Mouse (Mus musculus) granulocyte monocyte progenitor cell, adult 5-6 weeks (primary cell): ENCODE data around the gene Mtfr2. TPM values are rescaled to one million over a fixed set of nuclear protein-coding genes. Genes with fewer than 3 reads are reported as not detected.

Source experiments
- ATAC-seq: replicated peaks from 2 replicates; pipeline ENCODE4 v1.8.0; 2016; ENCODE audit warnings: mild to moderate bottlenecking, moderate TSS enrichment, inconsistent platforms; ENCODE audit not compliant: poor library complexity, severe bottlenecking
- total RNA-seq, 2 experiments: library from RNA; stranded (forward) in 1 of 2; stranded (reverse) in 1 of 2; fragments of 200-712, 200-1000 nt in 1 of 2; fragments of >200 nt in 1 of 2; fragmentation: Nextera tagmentation in 1 of 2; gene quantifications; 2 replicates each; pipeline ENCODE4 v1.2.3; 2014 to 2017

The Mtfr2 gene
- 38.8 and 56.1 TPM in 2 replicates for total RNA-seq (2014; fragmentation: Nextera tagmentation)
- 25.8 and 26.9 TPM in 2 replicates for total RNA-seq (2017)

DNA sequence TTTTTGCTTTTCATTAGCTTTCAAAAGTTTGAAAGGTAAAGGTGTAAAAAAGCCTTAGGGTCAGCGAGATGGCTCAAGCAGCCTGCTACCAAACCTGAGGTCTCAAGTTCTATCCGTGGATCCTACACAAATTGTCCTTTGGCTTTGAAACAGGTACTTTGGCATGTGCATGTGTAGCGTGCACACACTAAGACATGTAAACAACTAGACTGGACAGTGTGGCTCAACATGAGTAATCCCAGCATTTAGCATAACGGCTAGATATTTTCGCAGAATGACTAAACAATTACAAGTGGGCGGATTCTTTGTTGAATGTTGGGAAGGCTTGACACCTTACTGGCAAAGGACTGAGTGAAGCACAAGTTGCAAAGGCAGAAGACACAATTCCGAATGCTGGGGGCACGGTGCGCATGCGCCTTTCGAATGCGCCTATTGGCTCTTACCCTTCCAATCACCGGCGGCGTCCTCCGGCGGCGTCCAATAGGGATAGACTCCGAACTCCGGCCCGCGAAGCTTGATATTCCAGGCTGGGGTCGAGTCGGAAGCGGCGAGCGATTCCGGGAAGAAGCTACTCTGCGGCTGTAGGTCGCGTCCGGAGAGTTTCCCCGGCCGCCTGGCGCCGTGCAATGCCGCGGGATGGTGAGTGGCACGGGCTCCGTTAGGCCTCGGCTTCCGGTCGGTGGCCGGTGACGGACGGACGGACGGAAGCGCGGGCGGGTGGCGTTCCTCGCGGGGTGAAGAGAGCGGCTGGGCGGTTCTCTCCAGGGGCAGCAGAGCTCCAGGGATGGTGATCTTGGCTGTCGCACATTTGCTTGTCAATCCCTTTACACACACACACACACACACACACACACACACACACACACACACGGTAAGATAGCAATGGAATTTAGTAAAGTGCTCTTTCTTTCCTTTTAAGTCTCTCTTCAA, at the start of gene Mtfr2:
Gene Mtfr2, plus strand, starts transcription at position 486 of the 930 bp plus-strand sequence.
- peak; percentile 79 for ATAC-seq

DNA sequence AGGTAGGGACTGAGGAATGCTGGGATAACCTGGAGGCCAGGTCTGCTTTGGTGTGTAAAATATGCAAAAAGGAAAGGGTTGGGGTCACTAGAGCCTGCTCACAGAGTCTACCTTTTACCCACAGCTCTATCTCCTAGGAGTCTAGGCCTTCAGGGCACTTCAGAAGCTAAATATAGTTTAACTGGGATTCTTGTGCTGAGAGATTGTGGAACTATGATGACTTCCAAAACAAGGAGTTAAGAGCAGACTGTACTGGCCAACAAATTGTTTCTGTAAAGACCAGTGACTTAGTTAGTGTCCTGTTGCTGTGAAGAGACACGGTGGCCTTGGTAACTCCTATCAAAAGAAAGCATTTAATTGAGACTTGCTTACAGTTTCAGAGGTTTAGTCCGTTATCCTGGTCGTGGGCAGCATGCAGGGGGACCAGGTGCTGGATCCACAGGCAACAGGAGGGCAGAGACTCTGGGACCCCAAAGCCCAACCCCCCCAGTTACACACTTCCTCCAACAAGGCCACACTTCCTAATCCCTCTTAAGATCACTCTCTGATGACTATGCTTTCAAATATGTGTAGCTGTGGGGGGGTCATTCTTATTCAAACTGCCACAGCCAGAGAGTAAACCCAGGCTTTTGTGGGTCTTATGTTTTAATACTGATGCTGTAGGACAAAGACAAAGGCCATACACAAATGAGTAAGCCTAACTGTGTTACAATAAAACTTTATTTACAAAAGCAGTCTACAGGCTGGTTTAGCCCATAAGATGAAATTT, 49.2 kb upstream of the Mtfr2 start:
- ATAC-seq, result no peak

DNA sequence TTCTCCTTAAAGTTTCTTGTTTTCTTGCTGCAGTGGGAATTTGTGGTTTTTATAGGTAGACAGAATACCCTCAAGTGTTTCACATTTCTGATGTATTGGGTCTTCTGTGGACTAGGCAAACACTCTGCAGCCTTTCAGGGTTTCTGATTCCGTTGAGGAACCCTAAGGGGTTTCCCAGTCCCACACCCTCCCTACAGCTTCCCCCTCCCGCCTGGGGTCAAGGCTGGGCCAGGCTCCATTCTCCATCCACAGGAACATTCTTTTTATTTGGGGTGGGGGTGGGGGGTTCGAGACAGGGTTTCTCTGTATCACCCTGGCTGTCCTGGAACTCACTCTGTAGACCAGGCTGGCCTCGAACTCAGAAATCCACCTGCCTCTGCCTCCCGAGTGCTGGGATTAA, 48.5 kb upstream of the Mtfr2 start:
- no peak for ATAC-seq

DNA sequence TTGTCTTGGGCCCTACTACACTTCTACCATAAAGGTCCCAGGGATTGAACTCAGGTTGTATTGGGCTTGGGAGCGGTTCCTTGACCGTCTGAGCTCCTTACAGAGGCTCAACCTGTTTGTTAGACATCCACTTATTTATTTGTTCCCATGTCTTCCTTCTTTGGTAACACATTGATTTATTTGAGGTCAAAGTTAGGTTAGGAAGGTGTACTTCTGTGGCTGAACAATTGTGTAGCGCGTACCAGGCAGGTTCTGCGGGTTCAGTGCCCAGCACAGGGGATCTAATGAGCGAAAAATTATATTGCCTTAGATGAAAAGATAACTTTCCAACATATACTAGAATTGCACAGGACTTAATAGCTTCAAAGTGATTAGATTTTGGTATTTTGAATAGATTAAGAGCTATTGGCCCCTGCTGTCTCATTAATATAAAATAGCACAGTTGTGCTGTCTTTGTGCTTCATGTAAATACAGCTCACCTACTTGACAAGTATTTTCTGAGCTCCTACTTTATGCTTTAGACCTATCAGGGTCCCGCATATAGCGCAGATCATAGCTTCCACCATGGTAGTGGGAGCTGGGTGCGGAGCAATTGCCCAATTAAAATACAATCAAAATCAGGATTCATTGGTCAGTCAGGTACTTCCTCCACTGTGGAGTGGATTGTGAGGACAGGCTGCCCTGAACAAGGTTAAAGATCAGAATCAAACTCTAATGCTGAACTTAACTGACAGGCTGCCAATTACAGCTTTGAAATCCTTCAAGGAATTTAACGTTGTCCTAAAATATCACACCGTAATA, 36.4 kb upstream of the Mtfr2 start:
- no peak for ATAC-seq

DNA sequence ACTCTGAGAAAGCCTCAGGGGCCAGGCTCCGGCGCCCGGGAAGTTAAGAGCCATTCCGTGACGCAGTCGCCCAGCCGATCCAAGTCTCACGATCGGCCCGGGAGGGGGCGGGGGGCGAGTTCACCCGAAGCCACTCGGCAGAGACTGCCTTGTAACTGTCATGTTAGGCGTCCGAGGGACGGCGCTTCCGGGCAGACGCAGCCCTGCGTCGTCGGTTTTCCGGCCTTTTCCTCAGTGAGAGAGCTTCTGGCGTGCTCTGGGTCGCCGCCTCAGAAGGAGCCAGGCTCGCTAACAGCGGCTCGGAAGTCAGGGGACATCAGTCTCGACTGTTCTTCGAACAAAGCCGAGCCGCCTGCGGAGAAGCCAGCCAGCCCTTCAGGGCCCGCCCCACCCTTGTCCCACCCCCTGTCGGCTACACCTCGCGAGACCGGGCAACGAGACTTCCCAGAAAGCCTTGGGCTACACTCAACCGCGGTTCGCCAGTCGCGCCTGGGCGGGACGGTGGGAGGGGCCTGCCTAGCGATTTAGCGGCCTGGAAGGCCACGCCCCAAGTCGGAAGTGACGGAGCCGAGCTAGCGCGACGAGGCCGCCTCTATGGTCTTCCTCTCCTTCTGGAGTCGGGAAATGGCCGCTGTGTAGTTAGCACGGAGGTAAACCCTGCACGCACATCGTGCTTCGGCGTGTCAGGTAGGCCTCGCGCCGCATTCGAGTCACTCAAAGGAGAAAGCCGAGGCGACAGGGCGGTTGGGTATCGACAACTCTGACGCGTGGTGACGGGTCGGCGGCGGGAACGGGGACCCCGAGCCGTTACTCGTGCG, 35.4 kb upstream of the Mtfr2 start, which contains the start of gene Bclaf1:
Gene Bclaf1, plus strand, starts transcription at position 552 of the 818 bp plus-strand sequence.
- ATAC-seq, result peak; percentile 79

- peak; percentile 53 for ATAC-seq
Observed at GRCm38 (mm10) chr10:20312736-20313301, 34.8 kb upstream of the Mtfr2 start.

DNA sequence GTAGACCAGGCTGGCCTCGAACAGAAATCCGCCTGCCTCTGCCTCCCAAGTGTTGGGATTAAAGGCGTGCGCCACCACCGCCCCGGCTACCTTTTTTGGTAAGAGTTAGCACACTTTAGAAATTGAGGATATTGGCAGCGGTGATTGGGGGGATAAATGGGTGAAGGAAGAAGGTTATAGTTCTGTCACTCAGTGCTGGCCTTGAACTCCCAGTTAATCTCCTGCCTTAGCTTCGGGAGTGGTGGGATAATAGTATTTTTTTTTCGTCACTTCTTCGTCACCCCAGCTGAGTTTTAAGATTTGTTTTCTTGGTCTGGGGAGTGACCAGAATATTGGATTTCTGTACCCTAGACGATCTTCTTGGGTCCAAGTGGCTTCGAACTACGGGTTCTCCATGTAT, 34.1 kb upstream of the Mtfr2 start:
- no peak for ATAC-seq

GRCm38 (mm10) chr10:20313941-20314340, 33.6 kb upstream of the Mtfr2 start:
- no peak for ATAC-seq

DNA sequence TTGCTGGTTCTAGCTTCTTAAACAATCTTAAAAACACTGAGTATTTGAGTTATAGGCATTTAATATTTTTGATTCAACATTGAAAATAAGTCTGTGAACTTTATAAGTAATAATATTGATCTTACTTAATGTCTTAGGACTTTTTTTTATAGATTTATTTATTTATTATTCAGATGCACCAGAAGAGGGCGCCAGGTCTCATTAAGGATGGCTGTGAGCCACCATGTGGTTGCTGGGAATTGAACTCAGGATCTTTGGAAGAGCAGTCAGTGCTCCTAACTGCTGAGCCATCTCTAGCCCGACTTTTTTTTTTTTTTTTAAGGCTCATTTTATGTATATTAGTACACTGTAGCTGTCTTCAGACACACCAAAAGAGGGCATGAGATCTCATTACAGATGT, 32.8 kb upstream of the Mtfr2 start:
- no peak for ATAC-seq

- no peak for ATAC-seq
Observed at GRCm38 (mm10) chr10:20317466-20317865, 30.1 kb upstream of the Mtfr2 start.

- ATAC-seq, result no peak
Observed at GRCm38 (mm10) chr10:20326226-20326625, 21.3 kb upstream of the Mtfr2 start.

DNA sequence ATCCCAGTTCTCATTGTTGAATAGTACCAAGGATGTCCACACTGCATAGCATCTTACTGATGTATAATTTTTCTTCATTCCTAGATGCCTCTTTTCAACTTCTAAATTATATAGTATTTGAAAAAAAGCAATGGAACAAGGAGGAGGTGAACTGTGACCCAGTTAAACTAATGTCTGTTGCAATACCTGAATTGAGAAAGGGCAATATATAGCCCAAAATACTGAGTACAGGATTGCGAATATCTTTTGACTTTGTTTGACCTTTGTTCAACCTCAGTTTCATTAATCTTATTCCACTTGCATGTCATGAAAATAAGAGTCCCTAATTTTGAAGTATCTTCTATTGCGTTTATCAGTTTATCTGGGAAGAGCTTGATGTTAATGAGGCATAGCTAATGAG, 16.3 kb upstream of the Mtfr2 start:
- no peak for ATAC-seq

DNA sequence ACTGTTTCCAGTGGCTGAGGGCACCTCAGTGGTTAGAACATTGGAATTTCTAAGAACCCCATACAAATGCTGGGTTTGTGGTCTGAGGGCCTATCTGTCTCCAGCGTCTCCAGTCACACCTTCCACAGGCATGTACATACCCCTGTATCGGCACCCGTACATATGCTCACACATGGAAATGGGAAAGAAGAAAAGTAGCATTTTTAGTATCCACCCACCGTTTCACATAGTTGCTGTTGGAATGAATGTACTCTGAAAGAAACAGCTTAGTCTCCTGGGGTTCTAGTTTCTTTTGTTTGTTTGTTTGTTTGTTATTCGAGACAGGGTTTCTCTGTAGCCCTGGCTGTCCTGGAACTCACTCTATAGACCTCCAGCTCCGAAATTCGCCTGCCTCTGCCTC, 9.7 kb upstream of the Mtfr2 start:
- no peak for ATAC-seq

DNA sequence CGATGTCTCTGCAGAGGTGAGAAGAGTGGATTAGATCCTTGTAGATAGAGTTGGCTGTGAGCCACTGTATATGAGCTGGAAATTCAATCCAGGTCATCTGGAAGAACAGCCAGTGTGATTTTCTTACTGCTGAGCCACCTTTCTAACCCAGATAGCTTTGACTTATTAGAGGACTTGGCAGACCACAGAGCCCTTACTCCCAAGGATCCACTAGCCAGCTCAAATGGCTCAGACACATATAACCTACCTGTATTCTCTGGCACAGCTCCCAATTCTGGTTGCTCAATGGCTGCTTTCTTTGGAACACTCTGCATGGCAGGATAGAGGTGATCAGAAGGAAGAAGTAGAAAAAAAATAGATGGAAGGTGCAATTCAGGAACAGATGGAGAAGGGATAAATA, 1.8 kb upstream of the Mtfr2 start:
- ATAC-seq, result no peak

GRCm38 (mm10) chr10:20348894-20349293, 1.3 kb downstream of the Mtfr2 start:
- peak; percentile 72 for ATAC-seq

DNA sequence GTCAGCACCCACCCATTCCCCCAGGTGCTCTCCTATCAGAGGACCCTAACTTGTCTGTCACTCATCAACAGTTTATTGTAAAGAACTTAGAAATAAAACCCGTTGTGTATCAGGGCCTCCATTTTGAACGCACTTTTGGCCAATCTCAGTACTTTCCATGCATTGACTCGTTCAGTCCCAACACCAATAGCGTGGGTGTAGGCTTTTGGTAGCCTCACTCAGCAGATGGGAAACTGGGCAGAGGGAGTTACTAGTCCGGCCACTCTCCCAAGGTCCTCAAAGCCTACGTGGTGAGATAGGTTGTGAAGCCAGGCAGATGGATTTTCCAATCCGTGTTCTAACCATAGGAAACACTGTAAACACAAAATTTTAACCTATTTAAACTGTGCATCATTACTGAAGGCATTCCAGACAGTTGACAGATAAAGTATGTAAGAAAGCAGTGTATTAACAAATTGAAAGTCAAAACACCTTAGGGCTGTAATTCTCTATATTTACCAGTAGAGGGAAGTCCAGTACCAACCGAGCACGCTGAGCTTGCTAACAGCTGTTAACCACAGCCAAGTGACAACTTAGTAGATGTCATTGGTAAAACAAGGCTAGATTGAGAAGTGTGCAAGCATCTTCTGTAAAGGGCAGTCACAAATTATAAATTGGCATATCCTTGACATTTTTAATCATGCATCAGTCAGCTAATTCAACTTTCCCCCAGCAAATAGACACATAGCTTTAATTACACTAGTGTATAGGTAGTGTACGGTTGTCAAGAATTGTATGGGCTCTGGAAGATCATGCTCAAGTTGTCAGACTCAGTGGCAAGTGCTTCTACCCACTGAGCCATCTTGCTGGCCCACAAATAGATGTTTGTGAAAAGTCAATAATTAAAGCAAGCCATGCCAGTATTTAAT, 14.2 kb downstream of the Mtfr2 start:
- peak; percentile 74 for ATAC-seq

DNA sequence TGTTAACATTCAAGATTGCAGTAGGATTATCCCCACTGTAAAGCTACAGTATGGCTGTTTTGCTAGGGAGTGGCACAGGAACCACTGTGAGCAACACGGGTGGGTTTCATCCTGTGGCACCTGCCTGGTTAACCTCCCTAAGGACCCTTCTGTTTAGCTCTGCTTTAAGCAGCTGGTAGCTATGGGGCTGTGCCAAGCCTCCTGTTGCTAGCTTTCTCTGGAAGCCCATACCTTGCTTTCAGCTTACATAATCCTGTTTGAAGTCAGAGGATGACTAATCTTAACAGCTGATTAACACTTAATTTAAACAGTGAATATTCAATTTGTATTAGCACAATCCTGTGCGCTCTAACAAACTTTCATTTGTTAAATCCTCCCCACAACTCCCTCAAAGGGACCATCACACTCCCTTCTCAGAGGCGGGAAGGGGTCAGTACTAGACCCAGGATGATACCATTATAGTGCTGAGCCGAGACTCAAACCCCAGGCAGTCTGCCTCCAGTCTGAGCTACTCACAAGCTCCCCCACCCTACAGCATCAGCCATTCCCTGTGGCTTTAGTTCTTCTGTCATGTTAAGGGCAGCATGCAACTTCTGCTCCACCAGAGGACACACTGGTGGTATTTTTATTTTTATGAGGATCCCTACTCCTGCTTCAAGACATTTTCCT, 15.0 kb downstream of the Mtfr2 start:
- ATAC-seq, result no peak

- ATAC-seq, result no peak
Observed at GRCm38 (mm10) chr10:20372046-20372445, 24.5 kb downstream of the Mtfr2 start.
